Mouse (Mus musculus) MEL (cell line): ENCODE data around the gene Cys1. TPM values are rescaled to one million over a fixed set of nuclear protein-coding genes. Genes with fewer than 3 reads are reported as not detected.

Source experiments
- DNase-seq: peaks from one replicate; pipeline ENCODE4 v3.0.0; 2011; ENCODE audit warnings: low read depth, low spot score
- H3K27ac ChIP-seq: 2 replicates; pipeline ENCODE4 v1.5.1; 2012; ENCODE audit warnings: low read depth, mild to moderate bottlenecking, control low read depth, low read length, moderate library complexity; ENCODE audit not compliant: control insufficient read depth
- H3K27me3 ChIP-seq, 2 experiments: fragments of 150-350 bp in 1 of 2; sonication (generic) in 1 of 2; 2 replicates each; pipeline ENCODE4 v1.6.1; 2012; ENCODE audit warnings: low read length in 2 of 2, mild to moderate bottlenecking in 2 of 2, improper control_type of control experiment in 1 of 2, moderate library complexity in 1 of 2; ENCODE audit not compliant: insufficient read depth in 2 of 2, control insufficient read depth in 1 of 2
- H3K36me3 ChIP-seq, 2 experiments: 2 replicates each; pipeline ENCODE4 v1.6.1; 2012 to 2014; ENCODE audit warnings: low read length in 2 of 2, improper control_type of control experiment in 1 of 2, inconsistent platforms in 1 of 2, mild to moderate bottlenecking in 1 of 2; ENCODE audit not compliant: insufficient read depth in 2 of 2, control insufficient read depth in 1 of 2
- H3K4me1 ChIP-seq, 2 experiments: fragments of 150-350 bp in 1 of 2; sonication (generic) in 1 of 2; 2 replicates each; pipeline ENCODE4 v1.6.1; 2012; ENCODE audit warnings: low read length in 2 of 2, improper control_type of control experiment in 1 of 2, mild to moderate bottlenecking in 1 of 2; ENCODE audit not compliant: insufficient read depth in 2 of 2, control insufficient read depth in 1 of 2
- H3K4me3 ChIP-seq, 2 experiments: fragments of 150-350 bp in 1 of 2; sonication (generic) in 1 of 2; 2 replicates each; pipeline ENCODE4 v1.5.1; 2012; ENCODE audit warnings: low read depth in 2 of 2, low read length in 2 of 2, mild to moderate bottlenecking in 2 of 2, moderate library complexity in 2 of 2, control low read depth in 1 of 2, improper control_type of control experiment in 1 of 2; ENCODE audit not compliant: control insufficient read depth in 1 of 2, insufficient read depth in 1 of 2
- H3K79me2 ChIP-seq: 2 replicates; pipeline ENCODE4 v1.6.1; 2012; ENCODE audit warnings: mild to moderate bottlenecking, low read length, moderate library complexity; ENCODE audit not compliant: control insufficient read depth, poor library complexity, insufficient read depth
- H3K9ac ChIP-seq: 2 replicates; pipeline ENCODE4 v1.6.1; 2012; ENCODE audit warnings: low read depth, mild to moderate bottlenecking, control low read depth, low read length, moderate library complexity; ENCODE audit not compliant: control insufficient read depth, poor library complexity, severe bottlenecking
- H3K9me3 ChIP-seq: fragments of 150-350 bp; sonication (generic); replicated peaks from 2 replicates; pipeline ENCODE4 v1.6.1; 2012; ENCODE audit warnings: mild to moderate bottlenecking, low read length, improper control_type of control experiment, moderate library complexity; ENCODE audit not compliant: insufficient read depth
- BHLHE40 ChIP-seq: IDR thresholded peaks from 2 replicates; pipeline ENCODE4 v1.6.1; 2012; ENCODE audit warnings: low read depth, mild to moderate bottlenecking, inconsistent platforms, low read length, improper control_type of control experiment, borderline replicate concordance
- CHD1 ChIP-seq: IDR thresholded peaks from 2 replicates; pipeline ENCODE4 v1.6.1; 2012; ENCODE audit warnings: low read depth, mild to moderate bottlenecking, inconsistent platforms, low read length, improper control_type of control experiment
- CHD2 ChIP-seq: IDR thresholded peaks from 2 replicates; pipeline ENCODE4 v1.6.1; 2011; ENCODE audit warnings: low read length, improper control_type of control experiment
- E2F4 ChIP-seq: IDR thresholded peaks from 2 replicates; pipeline ENCODE4 v1.6.1; 2011; ENCODE audit warnings: low read depth, low read length, improper control_type of control experiment, borderline replicate concordance
- ELF1 ChIP-seq: IDR thresholded peaks from 2 replicates; pipeline ENCODE4 v1.6.1; 2014; ENCODE audit warnings: low read depth, mild to moderate bottlenecking, inconsistent platforms, low read length, improper control_type of control experiment, moderate library complexity
- EP300 ChIP-seq, 2 experiments: IDR thresholded peaks; 2 replicates each; pipeline ENCODE4 v1.6.1; 2011; ENCODE audit warnings: improper control_type of control experiment in 2 of 2, low read length in 2 of 2, low read depth in 1 of 2, mild to moderate bottlenecking in 1 of 2
- ETS1 ChIP-seq: IDR thresholded peaks from 2 replicates; pipeline ENCODE4 v1.6.1; 2012; ENCODE audit warnings: low read depth, mild to moderate bottlenecking, inconsistent platforms, low read length, improper control_type of control experiment, moderate library complexity
- GATA1 ChIP-seq: IDR thresholded peaks from 2 replicates; pipeline ENCODE4 v1.6.1; 2011; ENCODE audit warnings: low read depth, low read length, improper control_type of control experiment
- JUND ChIP-seq: IDR thresholded peaks from 2 replicates; pipeline ENCODE4 v1.6.1; 2011; ENCODE audit warnings: low read depth, mild to moderate bottlenecking, improper control_type of control experiment, low read length
- MAFK ChIP-seq: IDR thresholded peaks from 2 replicates; pipeline ENCODE4 v1.6.1; 2011; ENCODE audit warnings: low read depth, mild to moderate bottlenecking, low read length, improper control_type of control experiment, borderline replicate concordance
- MXI1 ChIP-seq: IDR thresholded peaks from 2 replicates; pipeline ENCODE4 v1.6.1; 2011; ENCODE audit warnings: mild to moderate bottlenecking, low read depth, low read length, improper control_type of control experiment
- MYC ChIP-seq: IDR thresholded peaks from 2 replicates; pipeline ENCODE4 v1.6.1; 2011; ENCODE audit warnings: low read depth, mild to moderate bottlenecking, low read length, improper control_type of control experiment, moderate library complexity
- POLR2A ChIP-seq, 2 experiments: IDR thresholded peaks; 2 replicates each; pipeline ENCODE4 v1.6.1; 2011 to 2012; ENCODE audit warnings: low read length in 2 of 2, mild to moderate bottlenecking in 2 of 2, control low read depth in 1 of 2, improper control_type of control experiment in 1 of 2, low read depth in 1 of 2, moderate library complexity in 1 of 2; ENCODE audit not compliant: control insufficient read depth in 1 of 2, insufficient read depth in 1 of 2, poor library complexity in 1 of 2
- RAD21 ChIP-seq: IDR thresholded peaks from 2 replicates; pipeline ENCODE4 v1.6.1; 2011; ENCODE audit warnings: mild to moderate bottlenecking, low read depth, low read length, improper control_type of control experiment
- RCOR1 ChIP-seq: IDR thresholded peaks from 2 replicates; pipeline ENCODE4 v1.6.1; 2012; ENCODE audit warnings: low read depth, mild to moderate bottlenecking, inconsistent platforms, low read length, improper control_type of control experiment
- SIN3A ChIP-seq: IDR thresholded peaks from 2 replicates; pipeline ENCODE4 v1.6.1; 2012; ENCODE audit warnings: low read length, improper control_type of control experiment, inconsistent platforms
- SMC3 ChIP-seq: IDR thresholded peaks from 2 replicates; pipeline ENCODE4 v1.6.1; 2011; ENCODE audit warnings: low read depth, low read length, improper control_type of control experiment
- TAL1 ChIP-seq: IDR thresholded peaks from 2 replicates; pipeline ENCODE4 v1.6.1; 2012; ENCODE audit warnings: mild to moderate bottlenecking, inconsistent platforms, low read length, moderate library complexity, mixed read lengths
- UBTF ChIP-seq: IDR thresholded peaks from 2 replicates; pipeline ENCODE4 v1.6.1; 2012; ENCODE audit warnings: low read depth, mild to moderate bottlenecking, inconsistent platforms, low read length, improper control_type of control experiment, moderate library complexity, borderline replicate concordance; ENCODE audit not compliant: insufficient read depth
- USF1 ChIP-seq: IDR thresholded peaks from 2 replicates; pipeline ENCODE4 v1.6.1; 2014; ENCODE audit warnings: low read depth, mild to moderate bottlenecking, inconsistent platforms, low read length, improper control_type of control experiment, moderate library complexity
- USF2 ChIP-seq, 2 experiments: IDR thresholded peaks; 2 replicates each; pipeline ENCODE4 v1.6.1; 2011 to 2012; ENCODE audit warnings: improper control_type of control experiment in 2 of 2, low read length in 2 of 2, borderline replicate concordance in 1 of 2, inconsistent platforms in 1 of 2, low read depth in 1 of 2, mild to moderate bottlenecking in 1 of 2; ENCODE audit not compliant: insufficient read depth in 1 of 2
- ZC3H11A ChIP-seq: IDR thresholded peaks from 2 replicates; pipeline ENCODE4 v1.6.1; 2012; ENCODE audit warnings: low read depth, mild to moderate bottlenecking, inconsistent platforms, low read length, improper control_type of control experiment
- ZMIZ1 ChIP-seq: IDR thresholded peaks from 2 replicates; pipeline ENCODE4 v1.6.1; 2012; ENCODE audit warnings: low read depth, mild to moderate bottlenecking, inconsistent platforms, low read length, improper control_type of control experiment, moderate library complexity
- polyA plus RNA-seq, 2 experiments: library from polyadenylated mRNA; stranded (reverse) in 1 of 2; unstranded in 1 of 2; fragments of >175 nt in 1 of 2; fragments of >200 nt in 1 of 2; gene quantifications; 2 replicates each; pipeline versions ENCODE4 v1.2.1 to v1.2.4; 2012; ENCODE audit warnings: low replicate concordance in 2 of 2, low read depth in 1 of 2; ENCODE audit not compliant: insufficient read length in 2 of 2, insufficient read depth in 1 of 2, missing spikeins in 1 of 2
- total RNA-seq: library from RNA; depleted of rRNA; stranded (reverse); fragments of 300-350 nt; gene quantifications from 2 replicates; pipeline ENCODE4 v1.2.3, GENCODE M21; 2012

Gene Cys1
- total and polyA plus RNA-seq, 3 experiments: not detected

DNA sequence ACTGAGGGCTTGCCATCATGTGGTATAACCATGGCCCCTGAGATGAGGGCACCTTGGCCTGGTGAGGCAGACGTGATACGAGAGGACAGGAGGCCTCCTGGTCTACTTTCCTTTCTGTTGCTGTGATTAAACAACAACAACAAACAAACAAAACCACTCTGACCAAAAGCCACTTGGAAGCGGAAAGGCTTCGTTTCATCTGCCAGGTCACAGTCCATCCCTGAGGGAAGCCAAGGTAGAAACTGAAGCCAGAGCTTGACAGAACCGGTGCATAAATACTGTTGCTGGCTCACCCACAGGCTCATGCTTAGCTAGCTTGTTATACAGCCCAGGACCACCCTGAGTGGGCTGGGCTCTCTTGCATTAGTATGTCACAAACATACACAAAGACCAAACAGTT is 55.2 kb downstream of the Cys1 start:
- DNase-seq: no peak
- no peaks in the 10 kb centered on the region for H3K79me2 ChIP-seq
- no peak for TF ChIP-seq MXI1
- TF ChIP-seq JUND: no peak
- TF ChIP-seq RAD21: no peak
- TF ChIP-seq SIN3A: no peak
- TF ChIP-seq ELF1: no peak
- TF ChIP-seq MAFK: no peak
- TF ChIP-seq USF1: no peak
- TF ChIP-seq RCOR1: no peak
- TF ChIP-seq UBTF: no peak
- TF ChIP-seq E2F4: no peak
- no peak for TF ChIP-seq ZC3H11A
- TF ChIP-seq MYC: no peak
- TF ChIP-seq GATA1: no peak
- TF ChIP-seq ETS1: no peak
- no peak for TF ChIP-seq USF2 (IDR thresholded peaks at IDR 0.05; ENCODE audit: borderline replicate concordance in 1 of 2, insufficient read depth in 1 of 2, low read depth in 1 of 2, low read length in 2 of 2)
- no peak for TF ChIP-seq CHD2
- no peak for TF ChIP-seq BHLHE40
- no peak for TF ChIP-seq TAL1
- no peak for TF ChIP-seq ZMIZ1
- TF ChIP-seq CHD1: no peak
- TF ChIP-seq, all 39 proteins: peak for 0
- Histone ChIP-seq H3K27me3 (no peaks in the 10 kb centered on the region), H3K9me3 (no peaks in the 10 kb centered on the region), H3K9ac (no peak overlapping the region), H3K4me1 (no peaks in the 10 kb centered on the region), H3K36me3 (no peaks in the 10 kb centered on the region), H3K4me3 (no peak overlapping the region), H3K27ac (no peak overlapping the region)

DNA sequence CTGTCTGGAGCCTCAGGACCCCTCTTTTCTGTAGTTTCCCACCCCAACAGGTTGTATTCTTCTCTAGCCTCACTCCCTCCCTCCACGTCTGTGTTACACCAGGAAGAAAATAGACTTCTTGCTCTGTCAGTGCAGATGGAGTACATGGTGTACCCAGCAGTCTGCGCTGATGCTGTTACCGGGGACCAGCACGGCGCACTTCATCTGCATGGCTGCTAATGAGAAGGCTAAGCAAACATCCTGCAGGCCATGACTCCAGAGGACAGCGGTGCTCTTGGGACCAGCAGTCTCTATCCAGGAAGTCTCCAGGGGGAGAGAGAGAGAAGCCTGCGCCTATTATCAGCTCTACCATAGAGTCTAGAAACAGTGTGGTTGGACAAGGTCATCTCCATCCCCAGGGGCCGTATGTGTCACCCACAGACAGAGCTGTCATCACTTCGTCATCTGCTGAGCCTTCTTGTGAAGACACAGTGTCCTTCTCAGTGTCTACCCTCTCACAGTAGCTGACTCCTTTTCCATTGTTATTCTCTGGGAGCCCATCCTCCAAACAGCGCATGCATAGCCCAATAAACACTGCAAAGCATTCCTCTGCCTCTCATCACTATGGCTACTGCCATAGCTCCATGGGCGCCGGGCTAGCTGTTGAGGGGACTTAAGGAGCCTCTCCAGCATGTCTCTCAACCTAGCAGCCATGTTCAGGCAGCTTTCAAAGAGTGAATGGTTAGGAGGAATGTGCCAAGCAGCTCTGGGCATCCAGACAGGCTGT is 57.9 kb downstream of the Cys1 start:
- Histone ChIP-seq H3K9ac (no peak overlapping the region), H3K79me2 (no peaks in the 10 kb centered on the region), H3K27ac (no peak overlapping the region), H3K27me3 (no peaks in the 10 kb centered on the region), H3K4me1 (no peaks in the 10 kb centered on the region), H3K4me3 (no peak overlapping the region), H3K9me3 (no peaks in the 10 kb centered on the region), H3K36me3 (no peaks in the 10 kb centered on the region)
- no peak for DNase-seq
- TF ChIP-seq RAD21 (no peak), SMC3 (no peak), POLR2A (IDR thresholded peaks at IDR 0.05; ENCODE audit: control insufficient read depth in 1 of 2, insufficient read depth in 1 of 2, low read depth in 1 of 2, low read length in 2 of 2, poor library complexity in 1 of 2) (no peak), EP300 (IDR thresholded peaks at IDR 0.05; ENCODE audit: low read depth in 1 of 2, low read length in 2 of 2) (no peak), MYC (no peak)
